Mouse (Mus musculus) midbrain, embryonic 16.5 days (tissue): Measurements from ENCODE around the gene Snrpc. TPM values are rescaled to one million over a fixed set of nuclear protein-coding genes. Genes with fewer than 3 reads are reported as not detected.

Experiments used
- ATAC-seq: fragments of 200-750 bp; cut with Nextera tagmentation; 2 replicates; pipeline ENCODE4 v1.8.0; 2017; ENCODE audit warnings: moderate TSS enrichment
- H3K27ac ChIP-seq: fragments of 300-500 bp; sonication (generic); 2 replicates; pipeline ENCODE4 v1.5.1; 2014; ENCODE audit warnings: mild to moderate bottlenecking, low read length, mixed read lengths
- H3K27me3 ChIP-seq: fragments of 300-500 bp; sonication (generic); 2 replicates; pipeline ENCODE4 v1.6.1; 2014; ENCODE audit warnings: low read depth, low read length, mixed read lengths; ENCODE audit not compliant: control insufficient read depth, insufficient read depth
- H3K36me3 ChIP-seq: fragments of 300-500 bp; sonication (generic); 2 replicates; pipeline ENCODE4 v1.6.1; 2014; ENCODE audit warnings: mild to moderate bottlenecking, low read length, moderate library complexity, mixed read lengths; ENCODE audit not compliant: control insufficient read depth, insufficient read depth
- H3K4me1 ChIP-seq: fragments of 300-500 bp; sonication (generic); 2 replicates; pipeline ENCODE4 v1.6.1; 2014; ENCODE audit warnings: mild to moderate bottlenecking, low read length, mixed read lengths; ENCODE audit not compliant: control insufficient read depth, insufficient read depth
- H3K4me2 ChIP-seq: fragments of 300-500 bp; sonication (generic); 2 replicates; pipeline ENCODE4 v1.6.1; 2014; ENCODE audit warnings: mild to moderate bottlenecking, low read length, mixed read lengths
- H3K4me3 ChIP-seq: fragments of 300-500 bp; sonication (generic); 2 replicates; pipeline ENCODE4 v1.5.1; 2014; ENCODE audit warnings: low read depth, mild to moderate bottlenecking, low read length, moderate library complexity, mixed read lengths
- H3K9ac ChIP-seq: fragments of 300-500 bp; sonication (generic); 2 replicates; pipeline ENCODE4 v1.6.1; 2014; ENCODE audit warnings: low read depth, low read length, mixed read lengths
- H3K9me3 ChIP-seq: fragments of 300-500 bp; sonication (generic); replicated peaks from 2 replicates; pipeline ENCODE4 v1.6.1; 2014; ENCODE audit warnings: mild to moderate bottlenecking, low read length, mixed read lengths; ENCODE audit not compliant: control insufficient read depth, poor library complexity, severe bottlenecking
- WGBS: fragments of 180-500 bp; shearing (Covaris S2); extraction: QIAGEN DNeasy Blood & Tissue Kit; methylation state at CpG from one replicate; pipeline ENCODE4 v1.1.7; 2014; 5-methylcytosine and 5-hydroxymethylcytosine counted together
- polyA plus RNA-seq: library from polyadenylated mRNA; unstranded; fragments of >200 nt; fragmentation: Nextera tagmentation; extraction: Ambion mirVana; gene quantifications from 2 replicates; pipeline ENCODE4 v1.2.1, GENCODE M21; 2015

Gene Snrpc
- polyA plus RNA-seq, 1 experiment from 2014 or later = 197 TPM

GRCm38 (mm10) chr17:27811980-27812379 lies 26.0 kb upstream of the Snrpc start:
- ATAC-seq = no peak
- no peaks in the 10 kb centered on the region for H3K4me1 ChIP-seq
- no peak overlapping the region for H3K4me2 ChIP-seq
- no peaks in the 10 kb centered on the region for H3K9me3 ChIP-seq
- no peak overlapping the region for H3K9ac ChIP-seq
- H3K4me3 ChIP-seq = no peak overlapping the region
- H3K36me3 ChIP-seq = no peaks in the 10 kb centered on the region
- no peak overlapping the region for H3K27ac ChIP-seq
- 88% methylated on average over 3 of the region's 3 CpGs for WGBS
- no peaks in the 10 kb centered on the region for H3K27me3 ChIP-seq

- Histone ChIP-seq H3K4me2 (no peak overlapping the region), H3K4me1 (peaks cover 18% of the 10 kb centered on the region), H3K9me3 (no peaks in the 10 kb centered on the region), H3K4me3 (no peak overlapping the region), H3K27me3 (no peaks in the 10 kb centered on the region), H3K27ac (no peak overlapping the region), H3K36me3 (no peaks in the 10 kb centered on the region), H3K9ac (no peak overlapping the region)
- no peak for ATAC-seq
Observed at GRCm38 (mm10) chr17:27814606-27815005, 23.3 kb upstream of the Snrpc start.

GRCm38 (mm10) chr17:27819011-27819410 lies 18.9 kb upstream of the Snrpc start:
- H3K4me1 ChIP-seq = peaks cover 27% of the 10 kb centered on the region
- H3K4me3 ChIP-seq = peak overlapping the region; percentile 100
- H3K27ac ChIP-seq = no peak overlapping the region
- no peaks in the 10 kb centered on the region for H3K9me3 ChIP-seq
- H3K27me3 ChIP-seq = no peaks in the 10 kb centered on the region
- H3K9ac ChIP-seq = peak overlapping the region; percentile 95
- ATAC-seq = no peak
- no peaks in the 10 kb centered on the region for H3K36me3 ChIP-seq
- WGBS = 23% methylated on average over 7 of the region's 7 CpGs
- peak overlapping the region; percentile 96 for H3K4me2 ChIP-seq

GRCm38 (mm10) chr17:27819521-27819970 lies 18.4 kb upstream of the Snrpc start:
- H3K4me2 ChIP-seq = peak overlapping the region; percentile 96
- no peaks in the 10 kb centered on the region for H3K27me3 ChIP-seq
- H3K36me3 ChIP-seq = no peaks in the 10 kb centered on the region
- no peaks in the 10 kb centered on the region for H3K9me3 ChIP-seq
- peak overlapping the region; percentile 82 for H3K27ac ChIP-seq
- under 1% methylated on average over 20 of the region's 20 CpGs for WGBS
- peaks cover 27% of the 10 kb centered on the region for H3K4me1 ChIP-seq
- H3K9ac ChIP-seq = peak overlapping the region; percentile 95
- peak overlapping the region; percentile 100 for H3K4me3 ChIP-seq
- no peak for ATAC-seq

- Histone ChIP-seq H3K36me3 (no peaks in the 10 kb centered on the region), H3K4me3 (peak overlapping the region; percentile 100), H3K9ac (peak overlapping the region; percentile 95), H3K27me3 (no peaks in the 10 kb centered on the region), H3K9me3 (no peaks in the 10 kb centered on the region), H3K4me2 (peak overlapping the region; percentile 96), H3K4me1 (peaks cover 27% of the 10 kb centered on the region), H3K27ac (peak overlapping the region; percentile 82)
- WGBS = under 1% methylated on average over 35 of the region's 62 CpGs
- peak; percentile 83 for ATAC-seq
Observed at GRCm38 (mm10) chr17:27819971-27820567, 17.9 kb upstream of the Snrpc start.

GRCm38 (mm10) chr17:27820568-27821406 lies 17.2 kb upstream of the Snrpc start, which contains the start of gene D17Wsu92e:
TSS of gene D17Wsu92e (minus strand) at chr17:27820648.
- Histone ChIP-seq H3K4me2 (peak within 1 kb of the TSS; percentile 96), H3K27me3 (no peaks in the 10 kb centered on the region), H3K4me3 (peak within 1 kb of the TSS; percentile 100), H3K9ac (peak within 1 kb of the TSS; percentile 95), H3K9me3 (no peaks in the 10 kb centered on the region), H3K27ac (peak within 1 kb of the TSS; percentile 89), H3K36me3 (no peaks in the 10 kb centered on the region), H3K4me1 (peaks cover 27% of the 10 kb centered on the region)
- peak; percentile 96 for ATAC-seq
- 2% methylated on average over 36 of the region's 56 CpGs for WGBS

GRCm38 (mm10) chr17:27821407-27822338 lies 16.3 kb upstream of the Snrpc start:
- Histone ChIP-seq H3K36me3 (no peaks in the 10 kb centered on the region), H3K27me3 (no peaks in the 10 kb centered on the region), H3K4me2 (peak overlapping the region; percentile 64), H3K4me1 (peaks cover 27% of the 10 kb centered on the region), H3K9ac (peak overlapping the region; percentile 78), H3K4me3 (peak overlapping the region; percentile 100), H3K27ac (peak overlapping the region; percentile 89), H3K9me3 (no peaks in the 10 kb centered on the region)
- 67% methylated on average over 9 of the region's 9 CpGs for WGBS
- ATAC-seq = no peak

- H3K27me3 ChIP-seq = no peaks in the 10 kb centered on the region
- H3K36me3 ChIP-seq = no peaks in the 10 kb centered on the region
- no peak overlapping the region for H3K4me2 ChIP-seq
- no peak overlapping the region for H3K4me3 ChIP-seq
- no peak overlapping the region for H3K9ac ChIP-seq
- H3K9me3 ChIP-seq = no peaks in the 10 kb centered on the region
- WGBS = 78% methylated on average over 9 of the region's 9 CpGs
- no peak overlapping the region for H3K27ac ChIP-seq
- H3K4me1 ChIP-seq = peaks cover 22% of the 10 kb centered on the region
- ATAC-seq = no peak
Observed at GRCm38 (mm10) chr17:27823142-27823905, 14.6 kb upstream of the Snrpc start.
